Mouse (Mus musculus) intestine, postnatal 0 days (tissue): ENCODE data around the gene Synpo2. TPM values are rescaled to one million over a fixed set of nuclear protein-coding genes. Genes with fewer than 3 reads are reported as not detected.

Experiments
- ATAC-seq: fragments of 200-750 bp; cut with Nextera tagmentation; 2 replicates; pipeline ENCODE4 v1.8.0; 2017; ENCODE audit warnings: mild to moderate bottlenecking, moderate TSS enrichment, moderate library complexity
- H3K27ac ChIP-seq: fragments of 300-500 bp; sonication (generic); 2 replicates; pipeline ENCODE4 v1.5.1; 2014; ENCODE audit warnings: mild to moderate bottlenecking, low read depth, low read length, moderate library complexity
- H3K27me3 ChIP-seq: fragments of 300-500 bp; sonication (generic); replicated peaks from 2 replicates; pipeline ENCODE4 v1.6.1; 2014; ENCODE audit warnings: low read length, mixed read lengths; ENCODE audit not compliant: control insufficient read depth, insufficient read depth
- H3K36me3 ChIP-seq: fragments of 300-500 bp; sonication (generic); 2 replicates; pipeline ENCODE4 v1.6.1; 2014; ENCODE audit warnings: mild to moderate bottlenecking, moderate library complexity; ENCODE audit not compliant: control insufficient read depth, insufficient read depth
- H3K4me1 ChIP-seq: fragments of 300-500 bp; sonication (generic); replicated peaks from 2 replicates; pipeline ENCODE4 v1.6.1; 2014; ENCODE audit warnings: antibody characterized with exemption, low read length, mixed read lengths; ENCODE audit not compliant: control insufficient read depth, insufficient read depth
- H3K4me2 ChIP-seq: fragments of 300-500 bp; sonication (generic); replicated peaks from 2 replicates; pipeline ENCODE4 v1.6.1; 2014; ENCODE audit warnings: low read depth, mild to moderate bottlenecking, moderate library complexity
- H3K4me3 ChIP-seq: fragments of 300-500 bp; sonication (generic); 2 replicates; pipeline ENCODE4 v1.5.1; 2014; ENCODE audit warnings: low read depth, low read length
- H3K9ac ChIP-seq: fragments of 300-500 bp; sonication (generic); 2 replicates; pipeline ENCODE4 v1.6.1; 2014; ENCODE audit warnings: mild to moderate bottlenecking, low read depth, low read length
- H3K9me3 ChIP-seq: fragments of 300-500 bp; sonication (generic); 2 replicates; pipeline ENCODE4 v1.6.1; 2016; ENCODE audit warnings: mixed run types; ENCODE audit not compliant: control insufficient read depth
- CTCF ChIP-seq: sonication (generic); IDR thresholded peaks from 2 replicates; pipeline ENCODE4 v1.5.1; 2016; ENCODE audit warnings: low read depth, mild to moderate bottlenecking, control low read depth, antibody characterized with exemption, moderate library complexity
- WGBS: fragments of 180-500 bp; shearing (Covaris S2); extraction: QIAGEN DNeasy Blood & Tissue Kit; methylation state at CpG from one replicate; pipeline ENCODE4 v1.1.7; 2014; 5-methylcytosine and 5-hydroxymethylcytosine counted together
- polyA plus RNA-seq: library from polyadenylated mRNA; unstranded; fragments of >200 nt; fragmentation: Nextera tagmentation; extraction: Ambion mirVana; gene quantifications from 2 replicates; pipeline ENCODE4 v1.2.1, GENCODE M21; 2015

The Synpo2 gene
- polyA plus RNA-seq, 1 experiment from 2014 or later: 23.9 TPM

DNA sequence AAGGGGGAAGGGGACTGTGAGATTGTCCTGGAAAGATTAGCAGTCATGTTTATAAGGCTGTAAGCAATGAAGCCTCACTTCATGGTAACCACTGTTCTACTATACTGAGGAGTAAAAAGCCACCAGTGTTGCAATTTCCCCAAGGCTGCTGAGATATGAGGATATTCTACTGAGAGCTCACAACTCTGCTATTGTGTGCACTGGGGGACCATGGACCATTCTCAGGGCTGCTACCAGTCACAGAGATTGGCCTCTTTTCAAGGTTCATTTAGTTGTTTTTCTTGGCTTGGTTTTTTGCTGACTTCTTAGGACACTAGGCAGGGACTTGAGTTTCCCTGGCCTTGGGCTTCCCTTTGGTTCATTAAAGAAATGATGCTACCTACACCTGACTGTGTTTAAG, 162.6 kb downstream of the Synpo2 start:
- H3K4me3 ChIP-seq: no peak overlapping the region
- ATAC-seq: no peak; the same call in 1 of the 2 replicates
- H3K4me1 ChIP-seq: 0 out of 2 replicates have a peak, but pooled peaks cover 4% of the 10 kb centered on the region
- no peaks in the 10 kb centered on the region for H3K9me3 ChIP-seq
- TF ChIP-seq CTCF: no peak
- no peaks in the 10 kb centered on the region for H3K27me3 ChIP-seq
- peak overlapping the region; percentile 29; the same call in 1 of the 2 replicates for H3K27ac ChIP-seq
- no peak overlapping the region for H3K4me2 ChIP-seq
- H3K9ac ChIP-seq: no peak overlapping the region
- no peaks in the 10 kb centered on the region; the same call in 1 of the 2 replicates for H3K36me3 ChIP-seq

DNA sequence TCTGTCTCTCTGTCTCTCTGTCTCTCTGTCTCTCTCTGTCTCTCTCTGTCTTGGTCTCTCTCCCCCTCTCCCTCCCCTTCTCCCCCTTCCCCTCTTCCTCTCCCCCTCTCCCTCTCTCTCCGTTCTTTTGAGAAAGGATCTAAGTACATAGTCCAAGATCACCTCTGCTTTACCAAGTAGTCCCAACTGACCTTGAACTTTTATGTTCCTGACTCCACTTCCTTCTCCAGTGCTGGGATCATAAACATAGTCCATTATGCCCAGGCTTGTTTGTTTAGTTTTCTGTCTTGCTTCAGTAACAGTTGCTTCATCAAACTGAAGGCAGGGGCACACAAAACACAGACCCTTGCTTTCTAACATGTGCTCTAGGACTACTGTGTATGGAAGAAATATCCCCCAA, 163.5 kb downstream of the Synpo2 start:
- WGBS: no CpG with 5 or more reads among the region's 1 CpGs
- Histone ChIP-seq H3K4me3 (no peak overlapping the region), H3K36me3 (no peaks in the 10 kb centered on the region; the same call in 1 of the 2 replicates), H3K27ac (no peak overlapping the region), H3K27me3 (no peaks in the 10 kb centered on the region), H3K4me1 (0 out of 2 replicates have a peak, but pooled peaks cover 4% of the 10 kb centered on the region), H3K9ac (no peak overlapping the region), H3K4me2 (no peak overlapping the region), H3K9me3 (no peaks in the 10 kb centered on the region)
- peak; percentile 75 for ATAC-seq
- TF ChIP-seq CTCF: no peak

DNA sequence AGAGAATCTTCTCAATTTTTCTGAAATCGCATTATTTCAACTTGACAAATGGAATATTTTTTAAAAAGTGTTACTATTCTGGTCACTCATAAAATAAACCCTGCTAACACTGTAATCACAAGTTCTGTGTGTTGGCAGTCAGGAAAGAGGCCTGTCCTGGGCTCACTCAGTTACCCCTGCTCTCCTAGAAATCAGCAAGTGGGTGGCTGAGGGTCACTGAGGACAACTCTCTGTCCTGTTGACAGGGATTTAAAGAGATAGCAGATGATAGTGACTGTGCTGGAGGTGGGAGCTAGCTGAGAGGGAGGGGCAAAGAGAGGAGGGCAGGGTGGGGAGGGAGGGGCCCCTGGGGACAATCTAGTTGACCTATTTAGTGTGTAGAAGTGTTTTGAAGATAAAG, 165.0 kb downstream of the Synpo2 start:
- ATAC-seq: no peak
- Histone ChIP-seq H3K4me3 (no peak overlapping the region), H3K4me2 (no peak overlapping the region), H3K27me3 (no peaks in the 10 kb centered on the region), H3K9me3 (no peaks in the 10 kb centered on the region), H3K36me3 (no peaks in the 10 kb centered on the region; the same call in 1 of the 2 replicates), H3K9ac (no peak overlapping the region), H3K27ac (no peak overlapping the region), H3K4me1 (0 out of 2 replicates have a peak, but pooled peaks cover 4% of the 10 kb centered on the region)
- WGBS: 86% methylated on average over 1 of the region's 1 CpGs
- TF ChIP-seq CTCF: no peak

DNA sequence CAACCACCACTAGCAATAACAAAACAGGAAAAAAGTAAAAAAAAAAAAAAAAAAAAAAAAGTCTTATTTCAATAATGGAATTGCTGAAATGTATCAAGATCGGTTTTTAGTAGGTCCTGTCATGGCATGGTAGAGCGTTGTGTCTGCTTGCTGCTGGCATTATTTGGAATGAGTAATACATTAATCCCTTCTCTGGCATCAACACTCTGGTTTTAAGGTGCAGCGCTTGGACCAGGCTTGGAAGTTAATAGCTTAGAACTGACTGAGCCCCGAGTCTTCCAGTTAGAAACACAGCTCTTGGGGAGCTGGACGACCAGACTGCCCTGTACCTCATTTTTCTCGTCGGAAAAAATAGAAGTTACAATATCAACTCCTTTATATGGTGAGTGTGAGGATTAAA, 169.1 kb downstream of the Synpo2 start:
- H3K4me3 ChIP-seq: no peak overlapping the region
- H3K9me3 ChIP-seq: no peaks in the 10 kb centered on the region
- no peak for TF ChIP-seq CTCF
- H3K36me3 ChIP-seq: no peaks in the 10 kb centered on the region
- no peak overlapping the region for H3K27ac ChIP-seq
- H3K4me2 ChIP-seq: no peak overlapping the region
- H3K27me3 ChIP-seq: no peaks in the 10 kb centered on the region
- H3K4me1 ChIP-seq: peaks cover 7% of the 10 kb centered on the region; the same call in 1 of the 2 replicates
- ATAC-seq: no peak
- 93% methylated on average over 7 of the region's 7 CpGs for WGBS
- H3K9ac ChIP-seq: no peak overlapping the region

DNA sequence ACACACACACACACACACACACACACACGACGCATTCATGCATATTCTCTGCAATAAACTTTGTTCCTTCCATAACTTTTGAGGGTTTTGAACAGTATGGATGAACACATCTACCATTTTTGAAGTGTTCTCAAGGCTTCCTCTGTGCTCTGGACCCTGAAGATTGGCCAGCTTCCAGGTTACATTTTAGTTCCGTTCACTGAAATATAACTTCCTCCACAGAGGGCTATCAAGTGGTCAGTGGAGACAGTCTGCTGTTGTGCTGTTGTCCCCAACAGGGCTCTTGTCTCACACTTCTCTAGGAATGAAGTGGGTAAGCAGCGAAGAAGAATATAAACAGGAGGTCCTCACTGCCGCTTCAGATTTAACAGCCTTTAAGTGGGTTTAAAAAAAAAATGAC, 170.5 kb downstream of the Synpo2 start:
- WGBS: 50% methylated on average over 5 of the region's 5 CpGs
- ATAC-seq: no peak
- H3K27ac ChIP-seq: no peak overlapping the region

DNA sequence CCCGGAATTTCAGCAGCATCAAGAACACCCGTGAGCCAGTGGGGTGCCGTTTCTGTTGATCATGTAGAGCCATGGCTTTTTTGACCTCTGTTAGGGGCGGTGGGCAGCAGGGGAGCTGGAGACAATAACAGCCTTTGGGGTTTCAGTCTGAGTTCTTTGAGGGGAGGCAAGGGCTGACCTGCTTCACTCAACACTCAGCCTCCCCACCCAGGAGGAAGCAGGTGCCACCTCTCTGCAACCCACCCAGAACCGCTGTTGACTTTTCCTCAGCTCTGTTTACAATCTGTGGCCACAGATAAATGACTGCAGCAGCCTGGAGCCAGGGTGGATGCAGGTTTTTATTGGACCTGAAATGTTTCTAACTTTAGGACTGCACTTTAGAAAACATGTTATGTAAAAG, 171.8 kb downstream of the Synpo2 start:
- no peak overlapping the region for H3K27ac ChIP-seq
- no peak overlapping the region for H3K9ac ChIP-seq
- H3K4me2 ChIP-seq: no peak overlapping the region
- peaks cover 11% of the 10 kb centered on the region; the same call in 1 of the 2 replicates for H3K4me1 ChIP-seq
- H3K27me3 ChIP-seq: no peaks in the 10 kb centered on the region
- 0 out of 2 replicates have a peak, but pooled peaks have one; percentile 42 for ATAC-seq
- 28% methylated on average over 5 of the region's 5 CpGs for WGBS
- TF ChIP-seq CTCF: no peak
- no peak overlapping the region for H3K4me3 ChIP-seq
- H3K9me3 ChIP-seq: no peaks in the 10 kb centered on the region
- H3K36me3 ChIP-seq: no peaks in the 10 kb centered on the region

More for the DNA sequence above, 170.5 kb downstream of the Synpo2 start:
- Histone ChIP-seq H3K27me3 (no peaks in the 10 kb centered on the region), H3K36me3 (no peaks in the 10 kb centered on the region), H3K9ac (no peak overlapping the region), H3K4me2 (no peak overlapping the region), H3K4me3 (no peak overlapping the region), H3K9me3 (no peaks in the 10 kb centered on the region), H3K4me1 (peaks cover 7% of the 10 kb centered on the region; the same call in 1 of the 2 replicates)
- no peak for TF ChIP-seq CTCF

DNA sequence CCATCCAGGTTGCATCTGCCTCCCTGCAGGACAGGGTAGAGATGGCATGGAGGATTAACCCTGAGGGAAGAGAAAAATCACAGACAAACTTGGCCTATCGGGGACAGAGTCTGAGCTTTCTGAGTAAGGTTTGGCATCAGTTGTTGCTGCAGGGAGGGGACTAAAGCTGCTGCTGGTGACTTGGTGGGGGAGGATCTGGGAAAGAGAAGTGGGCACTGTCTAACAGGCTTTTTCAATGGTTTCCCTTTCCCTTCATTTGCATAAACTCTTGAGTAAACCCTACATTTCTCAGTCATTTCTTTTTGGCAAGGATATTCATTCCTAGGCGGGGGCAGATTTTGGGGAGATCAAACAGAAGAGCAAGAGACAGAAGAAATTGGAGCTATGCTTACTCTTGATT, 174.0 kb downstream of the Synpo2 start:
- no peak overlapping the region for H3K27ac ChIP-seq
- H3K4me2 ChIP-seq: no peak overlapping the region
- H3K9ac ChIP-seq: no peak overlapping the region
- H3K4me1 ChIP-seq: peaks cover 11% of the 10 kb centered on the region; the same call in 1 of the 2 replicates
- H3K9me3 ChIP-seq: no peaks in the 10 kb centered on the region
- H3K36me3 ChIP-seq: no peaks in the 10 kb centered on the region
- no peak for TF ChIP-seq CTCF
- WGBS: 76% methylated on average over 2 of the region's 2 CpGs
- no peak overlapping the region for H3K4me3 ChIP-seq
- ATAC-seq: no peak
- no peaks in the 10 kb centered on the region for H3K27me3 ChIP-seq
